Mouse (Mus musculus) gastrocnemius, postnatal 36 days (tissue): Measurements from ENCODE around the gene Rarres1. TPM values are rescaled to one million over a fixed set of nuclear protein-coding genes. Genes with fewer than 3 reads are reported as not detected.
A peak's percentile ranks its signal among the peaks of the same experiment; 100 is the strongest.

Experiments used
- DNase-seq, 2 experiments: peaks; one replicate each; pipeline ENCODE4 v3.0.0; 2022
- intact Hi-C: fragments of 180-260 bp; cut with DNase I; formaldehyde crosslinking; loops from one replicate; pipeline ENCODE4 v1.15.1; 2025
- total RNA-seq, 2 experiments: library from RNA; stranded (reverse); gene quantifications; 2 replicates each; pipeline ENCODE4 v1.2.3; 2021

Rarres1 gene
- total RNA-seq, 2 experiments from 2014 or later = 0.64 to 0.81 TPM

GRCm38 (mm10) chr3:67496310-67496709 lies 19.0 kb downstream of the Rarres1 start:
- no peak for DNase-seq
- intact Hi-C loops = no loop called here

DNA sequence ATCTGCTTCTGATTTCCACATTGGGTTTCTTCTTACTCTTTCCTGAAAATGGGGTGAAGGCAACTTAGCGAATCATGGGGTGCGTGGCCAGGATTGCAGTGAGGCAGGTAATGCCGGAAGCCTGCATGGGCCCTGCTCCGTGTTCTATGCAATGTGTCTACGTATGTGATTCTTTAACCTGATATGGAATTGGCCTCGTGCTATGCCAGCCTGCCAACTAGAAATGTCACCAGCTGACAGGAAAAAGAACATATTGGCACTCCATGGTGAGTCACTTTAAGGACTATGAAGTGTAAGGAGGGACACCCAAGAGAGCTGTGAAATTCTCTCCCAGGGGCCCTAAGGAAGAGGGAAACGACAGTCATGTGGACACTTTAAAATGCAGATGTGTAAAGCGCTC lies 22.2 kb downstream of the Rarres1 start:
- DNase-seq = no peak
- intact Hi-C loops = no loop called here

DNA sequence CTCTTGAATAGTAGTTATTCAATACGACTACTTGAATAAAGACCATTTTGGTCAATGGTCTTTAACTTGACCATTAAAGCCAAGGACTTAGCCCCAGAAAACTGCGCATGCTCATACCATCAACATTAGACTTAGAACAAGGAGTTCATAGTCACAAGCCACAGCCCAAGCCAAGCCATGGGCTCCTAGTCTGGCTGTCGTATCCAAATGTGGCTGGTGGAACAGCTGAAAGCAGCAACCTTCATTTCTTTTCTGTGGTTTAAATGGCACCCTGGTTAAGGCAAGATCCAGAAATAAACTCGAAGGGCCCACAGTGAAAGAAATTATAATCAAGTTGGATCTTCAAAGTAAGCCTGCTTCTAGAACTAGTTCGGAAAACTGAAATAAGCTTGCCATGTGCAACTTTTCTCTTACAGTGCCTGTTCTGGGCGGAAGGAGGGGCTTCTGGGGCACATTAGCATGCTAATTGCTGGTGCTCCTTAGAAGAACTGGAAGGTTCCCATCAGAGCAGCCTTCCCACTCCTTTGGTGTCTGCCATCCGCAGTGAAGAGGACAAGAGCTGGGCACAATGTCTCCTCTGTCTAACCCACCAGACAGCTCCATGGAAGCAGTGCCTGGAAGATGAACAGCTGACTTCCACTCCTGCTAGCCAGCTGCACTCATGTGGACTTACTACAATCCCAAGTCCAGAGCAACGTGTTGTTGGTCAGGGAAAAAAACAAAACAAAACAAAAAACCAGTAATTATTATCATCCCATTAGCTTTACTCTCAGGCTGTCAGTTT lies 23.0 kb downstream of the Rarres1 start:
- intact Hi-C loops = no loop called here
- DNase-seq = no peak

DNA sequence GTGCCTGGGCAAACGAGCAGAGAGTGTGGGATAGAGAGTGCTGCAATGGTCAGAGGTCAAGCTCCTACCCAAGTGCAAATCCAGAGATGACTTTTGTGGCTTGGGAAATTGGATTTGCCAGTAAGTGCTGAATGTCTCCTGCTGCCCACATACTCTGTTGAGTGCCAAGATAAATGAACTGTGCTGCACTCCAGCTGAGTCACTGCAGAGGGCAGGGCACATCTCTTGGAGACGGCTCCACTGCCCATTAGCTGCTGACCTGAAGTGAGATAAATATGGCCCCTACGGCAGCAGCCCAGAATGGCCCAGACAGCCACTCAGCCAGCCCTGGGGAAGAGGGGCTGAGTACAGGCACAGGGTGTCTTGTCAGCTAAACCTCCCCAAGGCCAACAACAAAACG lies 25.2 kb downstream of the Rarres1 start:
- DNase-seq = no peak
- intact Hi-C loops = no loop called here

- intact Hi-C loops = no loop called here
- no peak for DNase-seq
Measured at GRCm38 (mm10) chr3:67485233-67485632, 30.1 kb downstream of the Rarres1 start.

DNA sequence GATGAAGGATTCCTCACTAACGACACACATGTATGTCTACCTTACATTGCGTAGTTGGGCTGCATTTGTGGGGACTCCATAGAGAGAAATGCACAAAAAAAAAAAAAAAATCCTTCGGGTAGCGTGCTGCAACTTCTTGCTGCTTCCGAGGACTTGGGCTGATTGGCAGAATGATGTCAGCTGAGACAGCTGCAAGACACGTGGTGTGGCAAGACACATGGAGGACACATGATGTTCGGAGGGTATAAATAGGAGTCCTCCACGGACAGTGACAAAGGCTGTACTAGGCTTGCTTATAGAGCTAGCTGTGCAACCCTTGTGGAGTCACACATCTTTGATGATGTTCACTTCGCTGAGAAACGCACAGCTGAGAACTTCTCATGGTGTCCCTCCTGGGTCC lies 32.9 kb downstream of the Rarres1 start:
- DNase-seq = no peak
- intact Hi-C loops = no loop called here

DNA sequence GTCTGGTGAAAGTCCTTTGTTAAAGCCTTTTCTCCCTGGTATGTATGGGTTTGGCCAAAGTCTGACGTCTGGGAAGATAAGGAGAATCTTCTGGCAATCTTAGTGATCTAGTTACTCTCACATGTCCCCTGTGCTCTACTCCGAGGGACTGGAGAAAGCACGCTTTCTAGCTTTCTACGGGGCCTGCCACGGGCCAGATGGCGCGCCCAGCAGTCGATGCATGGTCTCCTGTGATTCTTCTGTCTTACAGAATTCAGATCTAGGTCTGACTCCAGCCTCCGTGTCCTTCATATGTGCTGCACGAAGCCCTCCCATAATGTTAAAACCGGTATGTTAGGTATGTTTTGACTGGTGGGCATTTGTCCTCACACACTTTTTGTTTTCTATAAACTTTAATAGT lies 35.5 kb downstream of the Rarres1 start:
- intact Hi-C loops = no loop called here
- no peak for DNase-seq

DNA sequence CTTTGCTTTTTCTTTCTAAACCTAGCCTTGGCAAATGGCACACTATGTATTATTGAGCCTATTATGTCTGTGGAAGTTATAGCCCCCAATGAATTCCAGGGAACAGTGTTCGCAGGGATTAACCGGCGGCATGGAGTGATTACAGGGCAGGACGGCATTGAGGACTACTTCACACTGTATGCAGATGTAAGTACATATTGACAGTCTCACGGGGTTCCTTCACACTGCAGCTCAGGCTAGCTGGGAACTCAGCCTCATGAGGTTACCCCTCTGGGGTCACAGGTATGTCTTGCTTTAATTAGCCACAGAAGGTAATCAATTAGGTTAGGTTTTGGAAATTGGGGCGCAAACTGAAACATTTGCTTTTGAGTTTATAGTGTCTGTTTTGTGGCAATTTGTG lies 41.9 kb downstream of the Rarres1 start:
- DNase-seq = no peak
- intact Hi-C loops = no loop called here

DNA sequence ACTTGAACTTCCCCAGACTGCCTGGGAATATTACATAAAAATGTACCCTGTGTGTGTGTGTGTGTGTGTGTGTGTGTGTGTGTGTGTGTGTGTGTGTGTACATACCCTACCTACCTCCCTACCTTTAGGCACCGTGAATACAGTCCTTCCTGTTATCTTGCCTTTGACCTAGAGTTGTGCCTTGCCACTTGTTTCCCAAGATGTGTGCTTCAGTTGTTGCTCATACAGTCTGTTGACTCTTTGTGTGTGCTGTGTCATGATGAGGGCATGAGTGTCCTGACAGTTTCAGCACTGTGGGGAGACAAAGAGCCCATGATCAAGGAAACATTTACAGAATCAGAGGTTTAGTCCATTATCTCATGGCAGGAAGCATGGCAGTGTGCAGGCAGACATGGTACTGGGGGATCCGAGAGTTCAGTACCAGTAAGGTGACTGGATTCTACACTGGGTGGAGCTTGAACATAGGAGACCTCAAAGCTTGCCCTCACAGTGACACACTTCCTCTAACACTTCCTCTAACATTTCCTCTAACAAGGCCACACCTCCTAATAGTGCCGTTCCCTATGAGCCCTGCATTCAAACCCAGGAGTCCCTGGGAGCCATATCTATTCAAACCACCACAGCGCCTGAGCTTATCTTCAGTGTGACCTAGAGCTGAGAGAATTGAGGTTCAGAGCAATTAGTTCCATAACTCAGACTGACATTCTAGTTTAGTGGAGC lies 43.8 kb downstream of the Rarres1 start:
- DNase-seq = no peak
- intact Hi-C loops = no loop called here

DNA sequence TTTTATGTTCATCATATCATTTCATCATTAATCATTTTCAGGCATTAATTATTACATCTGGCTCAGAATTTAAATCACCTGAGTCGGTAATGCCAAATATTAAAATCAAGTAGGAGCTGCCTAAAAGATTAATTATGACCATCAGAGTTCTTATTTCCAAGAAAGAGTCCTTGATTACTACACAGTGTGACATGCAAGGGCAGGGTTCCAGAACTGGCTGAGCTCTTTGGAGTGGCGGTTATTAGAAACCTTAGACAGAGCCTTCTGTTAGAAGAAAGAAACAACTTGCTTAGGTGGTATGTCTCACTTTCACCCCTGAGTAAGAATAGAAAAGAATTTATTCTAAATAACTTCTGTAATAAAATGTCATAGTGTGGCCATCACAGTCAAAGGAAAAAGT lies 48.0 kb downstream of the Rarres1 start:
- DNase-seq = no peak
- intact Hi-C loops = no loop called here

DNA sequence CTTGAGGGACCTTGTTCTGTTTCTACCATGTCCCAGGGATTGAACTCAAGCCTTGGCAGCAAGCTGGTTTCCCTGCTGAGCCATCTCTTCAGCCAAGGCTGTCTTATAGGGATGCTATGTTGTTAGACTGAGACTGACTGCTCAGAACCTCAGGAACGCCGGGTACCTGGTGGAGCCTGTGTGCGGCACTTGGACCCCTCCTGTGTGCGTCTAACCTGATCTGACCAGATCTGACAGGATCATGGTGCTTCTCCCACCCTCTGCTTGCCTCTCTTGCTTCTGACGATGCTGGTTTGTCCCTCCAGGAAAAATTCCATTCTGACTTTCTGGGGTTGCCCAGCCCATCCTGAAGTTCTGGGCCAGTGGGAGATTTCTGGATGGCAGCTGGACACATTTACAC lies 48.7 kb downstream of the Rarres1 start:
- DNase-seq = no peak
- intact Hi-C loops = no loop called here

- DNase-seq = peak; percentile 28 to 45
- intact Hi-C loops = no loop called here
Measured at GRCm38 (mm10) chr3:67463450-67464372, 51.6 kb downstream of the Rarres1 start, which contains the start of gene Lxn. Gene Lxn, minus strand, starts transcription at chr3:67463926.

- intact Hi-C loops = no loop called here
- DNase-seq = no peak
Measured at GRCm38 (mm10) chr3:67463001-67463400, 52.3 kb downstream of the Rarres1 start.

- intact Hi-C loops = no loop called here
- DNase-seq = no peak
Measured at GRCm38 (mm10) chr3:67462578-67462977, 52.7 kb downstream of the Rarres1 start.

DNA sequence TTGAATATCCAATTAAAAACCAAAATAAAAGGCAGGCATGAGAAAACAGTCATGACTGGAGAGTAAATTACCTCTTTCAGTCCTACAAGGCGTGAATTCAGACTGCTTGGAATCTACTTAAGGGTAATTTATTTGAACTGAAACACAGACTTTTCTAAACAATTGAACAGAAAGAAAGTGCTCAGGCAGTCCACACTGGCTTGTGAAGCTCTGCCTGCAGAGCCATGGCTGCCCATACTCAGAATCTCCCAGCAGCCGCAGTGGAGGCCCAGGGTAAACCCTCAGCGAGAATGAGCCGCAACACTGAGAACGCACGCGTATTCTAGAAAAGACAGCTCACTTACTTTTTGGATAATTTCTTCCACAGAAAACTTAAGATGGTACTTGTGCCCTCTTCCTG lies 53.3 kb downstream of the Rarres1 start:
- no peak for DNase-seq
- intact Hi-C loops = no loop called here

GRCm38 (mm10) chr3:67459881-67460280 lies 55.4 kb downstream of the Rarres1 start:
- no peak for DNase-seq
- intact Hi-C loops = no loop called here

DNA sequence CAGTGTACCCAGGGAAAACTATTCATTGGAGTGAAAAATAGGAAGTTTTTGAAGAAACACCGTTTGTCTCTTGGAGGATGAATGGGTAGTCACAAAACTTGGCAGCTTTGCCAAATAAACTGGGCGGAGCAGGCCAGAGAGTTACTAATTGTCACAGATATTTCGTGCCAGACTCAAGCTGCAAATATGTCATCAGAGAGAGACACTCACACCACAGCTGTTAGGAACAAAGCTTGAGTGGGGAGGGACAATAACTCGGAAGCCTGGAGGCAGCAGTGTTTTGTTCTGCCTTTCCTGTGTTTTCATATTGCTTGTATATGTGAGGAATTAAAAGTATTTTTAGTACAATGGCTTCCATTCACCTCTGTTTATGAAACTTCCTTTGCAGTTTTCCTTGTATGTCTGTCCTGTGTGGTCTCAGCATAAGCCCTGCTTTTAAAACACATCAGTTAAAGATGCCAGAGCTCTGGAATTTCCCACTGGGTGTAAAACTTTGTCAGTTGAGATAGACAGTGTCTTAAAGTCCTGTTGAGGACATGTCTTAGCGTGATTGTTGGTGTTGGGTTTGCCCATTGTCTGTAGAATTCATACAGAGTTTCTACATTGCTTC lies 64.6 kb downstream of the Rarres1 start:
- intact Hi-C loops = no loop called here
- DNase-seq = no peak

GRCm38 (mm10) chr3:67449660-67450059 lies 65.7 kb downstream of the Rarres1 start:
- intact Hi-C loops = no loop called here
- DNase-seq = peak in 1 of 2 experiments; percentile 8

- intact Hi-C loops = no loop called here
- no peak for DNase-seq
Measured at GRCm38 (mm10) chr3:67447143-67447542, 68.2 kb downstream of the Rarres1 start.

DNA sequence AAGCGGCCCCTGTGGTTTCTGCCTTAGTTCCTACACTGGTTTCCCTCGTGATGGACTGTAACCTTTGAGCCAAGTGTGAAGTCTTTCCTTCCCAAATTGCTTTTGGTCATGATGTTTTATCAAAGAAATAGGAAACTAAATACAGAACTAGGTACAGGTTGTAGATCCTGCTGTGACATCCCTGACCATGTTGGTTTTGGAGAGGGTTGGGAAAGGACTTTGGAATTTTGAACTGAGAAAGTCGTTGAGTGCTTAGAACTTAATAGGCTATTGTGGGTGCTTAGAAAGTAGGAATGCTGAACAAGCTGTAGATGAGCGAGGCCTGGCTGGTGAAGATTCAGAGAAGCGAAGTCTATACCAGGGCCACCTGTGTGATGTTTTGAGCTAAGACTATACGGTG lies 81.3 kb downstream of the Rarres1 start:
- DNase-seq = no peak
- intact Hi-C loops = no loop called here

GRCm38 (mm10) chr3:67429999-67430380 lies 85.3 kb downstream of the Rarres1 start, which contains the start of gene Gfm1:
Gene Gfm1, plus strand, starts transcription at chr3:67430096.
- intact Hi-C loops = loop anchor here (5.0 kb wide), 1 partner anchor 78 kb away; no protein-coding TSS in a partner anchor
- peak; percentile 76 to 81 for DNase-seq
